Mouse (Mus musculus): ENCODE measurements around the gene Glt8d1. TPM values are rescaled to one million over a fixed set of nuclear protein-coding genes. Genes with fewer than 3 reads are reported as not detected.

Glt8d1 gene
- total and polyA plus RNA-seq, 2 experiments from 2014 or later, result 39.8 to 54.8 TPM

DNA sequence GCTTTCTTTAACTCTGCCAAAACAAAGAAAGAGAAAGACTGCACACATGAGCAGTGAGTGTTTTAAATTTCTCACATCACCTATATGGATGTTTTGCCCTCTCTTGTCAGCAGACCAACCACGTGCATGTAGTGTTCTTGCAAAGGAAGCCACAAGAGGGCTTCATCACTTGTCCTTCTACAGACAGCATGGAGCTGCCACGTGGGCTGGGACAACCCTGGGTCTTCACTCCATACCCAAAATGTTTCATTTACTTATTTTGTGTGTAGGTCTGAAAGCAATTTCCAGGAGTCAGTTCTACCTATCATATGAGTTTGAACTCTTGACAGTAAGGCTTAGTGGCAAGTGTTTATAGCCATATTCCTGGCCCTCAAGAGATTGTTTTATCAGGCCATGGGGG lies 16.7 kb downstream of the Glt8d1 start:
- H3K36me3 ChIP-seq (ENCODE audit: insufficient read depth), result peaks cover 49% of the 10 kb centered on the region
- 2% methylated on average over 2 of the region's 2 CpGs for WGBS
- TF ChIP-seq CTCF (IDR thresholded peaks at IDR 0.05; ENCODE audit: low read depth), result peak; percentile 40
- H3K27ac ChIP-seq (ENCODE audit: low read depth, low read length), result no peak overlapping the region
- DNase-seq, result peak; percentile 31
- H3K9me3 ChIP-seq (ENCODE audit: low read length), result no peaks in the 10 kb centered on the region
- H3K9ac ChIP-seq, result peak overlapping the region; percentile 84
- peak overlapping the region; percentile 80 for H3K4me2 ChIP-seq (ENCODE audit: low read depth)
- H3K27me3 ChIP-seq (ENCODE audit: insufficient read depth, low read length), result no peaks in the 10 kb centered on the region
- ATAC-seq, result peak; percentile 21; the same call in 1 of the 2 replicates
- H3K4me3 ChIP-seq (ENCODE audit: low read depth, low read length), result peak overlapping the region; percentile 87
- peaks cover 15% of the 10 kb centered on the region; the same call in 1 of the 2 replicates for H3K4me1 ChIP-seq (ENCODE audit: insufficient read depth)

DNA sequence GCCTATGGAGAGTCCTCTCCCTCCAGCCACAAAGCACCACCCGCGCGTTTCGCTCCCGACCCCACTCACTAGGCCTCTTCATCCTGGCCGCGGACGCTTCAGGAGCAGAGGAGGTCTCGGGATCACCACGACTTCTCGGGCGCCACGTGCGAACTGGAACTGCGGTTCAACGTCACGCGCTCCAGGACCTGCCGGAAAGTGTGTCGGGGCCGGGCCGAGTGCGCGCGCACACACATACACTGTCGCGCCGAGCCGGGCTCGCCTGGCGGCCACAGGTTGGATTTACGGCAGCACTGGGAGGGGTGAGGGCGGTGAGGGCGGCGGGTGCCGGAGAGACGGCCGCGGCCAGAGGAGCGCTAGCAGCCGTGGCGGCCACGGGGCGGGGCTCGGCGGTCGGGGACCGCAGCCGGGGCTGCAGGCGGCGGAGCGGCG lies 17.7 kb downstream of the Glt8d1 start, which contains the start of the genes Pbrm1 and Gnl3:
TSS of gene Pbrm1 (plus strand) at position 279 of the 432 bp plus-strand sequence.
TSS of gene Gnl3 (minus strand) at position 293 of the 432 bp plus-strand sequence.
- H3K9me3 ChIP-seq (ENCODE audit: low read length), result no peaks in the 10 kb centered on the region
- H3K4me3 ChIP-seq (ENCODE audit: low read depth, low read length), result peak within 1 kb of the TSS; percentile 87
- H3K27me3 ChIP-seq (ENCODE audit: insufficient read depth, low read length), result no peaks in the 10 kb centered on the region
- ATAC-seq (peak; percentile 97), DNase-seq (peak; percentile 97)
- H3K4me1 ChIP-seq (ENCODE audit: insufficient read depth), result peaks cover 15% of the 10 kb centered on the region; the same call in 1 of the 2 replicates
- peak within 1 kb of the TSS; percentile 80 for H3K4me2 ChIP-seq (ENCODE audit: low read depth)
- peak within 1 kb of the TSS; percentile 98 for H3K27ac ChIP-seq (ENCODE audit: low read depth, low read length)
- H3K9ac ChIP-seq, result peak within 1 kb of the TSS; percentile 84
- H3K36me3 ChIP-seq (ENCODE audit: insufficient read depth), result peaks cover 43% of the 10 kb centered on the region
- TF ChIP-seq CTCF (IDR thresholded peaks at IDR 0.05; ENCODE audit: low read depth), result peak; percentile 64
- WGBS, result under 1% methylated on average over 33 of the region's 53 CpGs

DNA sequence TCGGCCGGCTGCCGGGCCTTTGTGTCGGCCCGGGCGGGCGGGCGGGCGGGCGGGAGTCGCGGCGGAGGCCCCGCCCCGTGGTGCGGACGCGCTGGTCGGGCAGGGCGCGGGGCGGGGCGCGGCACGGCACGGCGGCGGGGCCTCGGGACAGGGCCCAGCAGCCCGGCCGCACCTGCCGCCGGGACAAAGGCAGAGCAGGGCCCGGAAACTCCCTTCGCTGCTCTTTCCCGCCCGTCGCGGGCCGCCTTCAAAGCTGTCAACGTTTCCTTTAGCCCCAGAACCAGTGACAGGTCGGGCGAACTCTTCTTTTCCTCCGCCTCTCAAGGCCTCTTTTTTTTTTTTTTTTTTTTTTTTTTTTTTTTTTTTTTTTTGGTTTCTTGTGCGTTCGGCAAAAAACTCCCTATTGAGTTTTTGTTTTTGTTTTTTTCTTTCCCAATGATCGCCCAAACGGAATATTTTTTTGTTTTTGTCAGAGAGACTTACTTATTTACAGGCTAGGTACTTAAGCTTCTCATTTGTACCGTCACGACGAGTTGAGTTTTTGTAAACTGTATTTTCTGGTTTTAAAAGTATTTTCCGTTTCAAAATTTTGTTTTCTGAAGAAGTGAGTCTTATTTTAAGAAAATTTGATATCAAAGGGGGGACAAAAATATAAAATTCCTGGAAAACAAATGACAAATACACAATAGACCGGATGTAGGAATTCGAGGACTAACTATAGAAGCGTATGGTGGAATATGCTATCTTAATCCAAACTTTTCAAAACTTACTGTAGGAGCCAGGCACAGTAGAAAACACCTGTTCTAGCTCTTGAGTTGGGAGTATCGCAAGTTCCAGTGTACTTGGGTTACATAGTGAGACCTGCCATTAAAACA lies 18.4 kb downstream of the Glt8d1 start:
- Histone ChIP-seq H3K4me1 (ENCODE audit: insufficient read depth) (peaks cover 15% of the 10 kb centered on the region; the same call in 1 of the 2 replicates), H3K9me3 (ENCODE audit: low read length) (no peaks in the 10 kb centered on the region), H3K4me2 (ENCODE audit: low read depth) (peak overlapping the region; percentile 46), H3K9ac (peak overlapping the region; percentile 84), H3K36me3 (ENCODE audit: insufficient read depth) (peaks cover 41% of the 10 kb centered on the region), H3K4me3 (ENCODE audit: low read depth, low read length) (peak overlapping the region; percentile 87), H3K27me3 (ENCODE audit: insufficient read depth, low read length) (no peaks in the 10 kb centered on the region), H3K27ac (ENCODE audit: low read depth, low read length) (peak overlapping the region; percentile 98)
- no peak for TF ChIP-seq CTCF (IDR thresholded peaks at IDR 0.05; ENCODE audit: low read depth)
- peak; percentile 86 for ATAC-seq
- peak; percentile 71 for DNase-seq
- 7% methylated on average over 50 of the region's 56 CpGs for WGBS

DNA sequence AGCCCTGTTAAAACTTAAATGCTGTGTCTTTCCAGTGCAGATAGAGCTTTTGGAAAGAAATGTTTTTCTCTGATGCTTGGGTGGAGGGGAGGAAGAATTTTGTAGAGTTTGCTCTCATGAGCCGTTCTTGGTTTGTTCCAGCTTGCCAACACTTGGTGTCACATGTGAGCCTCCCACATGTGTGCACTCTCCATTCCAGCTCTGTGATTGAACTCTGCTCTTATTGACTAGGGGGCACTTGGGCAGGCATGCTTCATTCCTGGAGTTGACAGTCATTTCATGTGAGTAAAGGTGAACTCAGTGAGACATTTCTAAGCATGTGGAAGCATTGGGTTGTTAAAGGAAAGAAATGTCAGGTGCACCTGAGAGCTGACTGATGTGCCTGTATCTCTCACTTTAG lies 21.4 kb downstream of the Glt8d1 start:
- no peak for ATAC-seq
- Histone ChIP-seq H3K36me3 (ENCODE audit: insufficient read depth) (peaks cover 41% of the 10 kb centered on the region), H3K4me1 (ENCODE audit: insufficient read depth) (peaks cover 15% of the 10 kb centered on the region; the same call in 1 of the 2 replicates), H3K9me3 (ENCODE audit: low read length) (no peaks in the 10 kb centered on the region), H3K4me3 (ENCODE audit: low read depth, low read length) (no peak overlapping the region), H3K9ac (no peak overlapping the region), H3K27ac (ENCODE audit: low read depth, low read length) (no peak overlapping the region), H3K4me2 (ENCODE audit: low read depth) (no peak overlapping the region), H3K27me3 (ENCODE audit: insufficient read depth, low read length) (no peaks in the 10 kb centered on the region)
- TF ChIP-seq CTCF (IDR thresholded peaks at IDR 0.05; ENCODE audit: low read depth), result no peak
- no peak for DNase-seq
- 19% methylated on average over 1 of the region's 1 CpGs for WGBS

DNA sequence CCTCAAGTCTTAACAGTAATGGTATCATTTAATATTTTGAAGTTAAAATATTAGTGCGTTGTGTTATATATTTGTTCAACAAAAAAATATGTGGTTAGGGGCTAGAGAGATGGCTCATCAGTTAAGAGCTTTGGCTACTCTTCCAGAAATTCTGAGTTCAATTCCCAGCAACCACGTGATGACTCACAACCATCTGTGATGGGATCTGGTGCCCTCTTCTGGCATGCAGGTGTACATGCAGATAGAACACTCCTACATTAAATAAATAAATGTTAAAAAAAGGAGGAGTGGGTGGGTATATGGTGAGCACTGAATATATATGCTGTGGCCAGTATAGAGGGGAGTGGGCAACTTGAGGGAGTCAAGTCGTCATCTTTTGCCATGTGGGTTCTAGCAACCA lies 24.6 kb downstream of the Glt8d1 start:
- TF ChIP-seq CTCF (IDR thresholded peaks at IDR 0.05; ENCODE audit: low read depth), result peak; percentile 45
- Histone ChIP-seq H3K4me1 (ENCODE audit: insufficient read depth) (0 out of 2 replicates have a peak, but pooled peaks cover under 1% of the 10 kb centered on the region), H3K27ac (ENCODE audit: low read depth, low read length) (no peak overlapping the region), H3K36me3 (ENCODE audit: insufficient read depth) (peaks cover 61% of the 10 kb centered on the region), H3K4me3 (ENCODE audit: low read depth, low read length) (no peak overlapping the region), H3K9ac (no peak overlapping the region), H3K4me2 (ENCODE audit: low read depth) (no peak overlapping the region), H3K9me3 (ENCODE audit: low read length) (no peaks in the 10 kb centered on the region), H3K27me3 (ENCODE audit: insufficient read depth, low read length) (no peaks in the 10 kb centered on the region)
- 79% methylated on average over 3 of the region's 3 CpGs for WGBS
- ATAC-seq (no peak), DNase-seq (no peak)

DNA sequence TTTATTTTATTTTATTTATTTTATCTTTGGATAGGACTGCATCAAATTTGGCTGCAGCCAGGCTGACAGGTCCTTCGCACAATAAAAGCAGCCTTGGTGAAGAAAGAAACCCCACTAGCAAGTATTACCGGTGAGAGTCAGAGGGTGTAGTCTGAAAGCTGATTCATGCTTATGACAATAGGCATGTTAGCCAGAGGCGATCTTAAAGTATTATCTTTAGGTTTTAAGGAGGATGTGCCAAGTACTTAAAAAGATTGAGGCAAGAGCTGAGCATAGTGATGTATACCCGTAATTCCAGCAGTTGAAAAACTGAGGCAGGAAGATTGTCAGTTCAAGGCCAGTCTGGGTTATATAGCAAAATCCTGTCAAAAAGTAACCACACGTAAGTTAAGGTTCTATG lies 44.1 kb downstream of the Glt8d1 start:
- WGBS, result 94% methylated on average over 5 of the region's 5 CpGs
- Histone ChIP-seq H3K9me3 (ENCODE audit: low read length) (no peaks in the 10 kb centered on the region), H3K4me1 (ENCODE audit: insufficient read depth) (no peaks in the 10 kb centered on the region), H3K9ac (no peak overlapping the region), H3K36me3 (ENCODE audit: insufficient read depth) (peaks cover 43% of the 10 kb centered on the region), H3K27ac (ENCODE audit: low read depth, low read length) (no peak overlapping the region), H3K4me2 (ENCODE audit: low read depth) (no peak overlapping the region), H3K4me3 (ENCODE audit: low read depth, low read length) (no peak overlapping the region), H3K27me3 (ENCODE audit: insufficient read depth, low read length) (no peaks in the 10 kb centered on the region)
- DNase-seq (no peak), ATAC-seq (no peak)
- no peak for TF ChIP-seq CTCF (IDR thresholded peaks at IDR 0.05; ENCODE audit: low read depth)

DNA sequence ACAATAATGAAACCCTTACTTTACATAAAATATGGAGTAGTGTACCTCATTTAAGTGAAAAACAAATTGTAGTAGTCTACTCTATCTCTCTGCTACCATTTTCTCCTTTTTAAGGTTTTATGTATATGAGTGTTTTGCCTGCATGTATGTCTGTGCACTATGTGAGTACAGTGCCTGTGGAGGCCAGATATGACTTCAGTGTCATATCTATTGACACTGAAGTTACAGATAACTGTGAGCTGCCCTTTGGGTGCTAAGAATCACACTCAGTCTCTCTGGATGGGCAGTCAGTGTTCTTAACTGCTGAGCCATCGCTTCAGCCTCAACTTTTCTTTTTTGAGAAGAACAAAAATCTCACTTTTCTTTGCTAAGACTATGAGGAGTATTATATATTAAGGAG lies 44.6 kb downstream of the Glt8d1 start:
- Histone ChIP-seq H3K4me2 (ENCODE audit: low read depth) (no peak overlapping the region), H3K36me3 (ENCODE audit: insufficient read depth) (peaks cover 48% of the 10 kb centered on the region), H3K4me1 (ENCODE audit: insufficient read depth) (no peaks in the 10 kb centered on the region), H3K27me3 (ENCODE audit: insufficient read depth, low read length) (no peaks in the 10 kb centered on the region), H3K9ac (no peak overlapping the region), H3K9me3 (ENCODE audit: low read length) (no peaks in the 10 kb centered on the region), H3K4me3 (ENCODE audit: low read depth, low read length) (no peak overlapping the region), H3K27ac (ENCODE audit: low read depth, low read length) (no peak overlapping the region)
- ATAC-seq (no peak), DNase-seq (no peak)
- 96% methylated on average over 1 of the region's 1 CpGs for WGBS
- no peak for TF ChIP-seq CTCF (IDR thresholded peaks at IDR 0.05; ENCODE audit: low read depth)

Other genes starting within 250 kb of the Glt8d1 start
- gene Tmem110, start 175.8 kb upstream of the Glt8d1 start, total RNA-seq (2014; rRNA removed), result 18.6 and 19.0 TPM in 2 replicates
- gene Tmem110, start 175.8 kb upstream of the Glt8d1 start, polyA plus RNA-seq (2015; fragmentation: Nextera tagmentation; extraction: Ambion mirVana), result 10.2 and 12.0 TPM in 2 replicates
- 0.52 and 0.85 TPM in 2 replicates for gene Mustn1, start 122.2 kb upstream of the Glt8d1 start, total RNA-seq (2014; rRNA removed)
- 1.2 TPM in 2 replicates for gene Mustn1, start 122.2 kb upstream of the Glt8d1 start, polyA plus RNA-seq (2015; fragmentation: Nextera tagmentation; extraction: Ambion mirVana)
- gene Itih4, start 114.9 kb upstream of the Glt8d1 start, total RNA-seq (2014; rRNA removed), result 0.15 TPM in 1 of 2 replicates, not detected in the other
- 0.15 and 0.19 TPM in 2 replicates for gene Itih4, start 114.9 kb upstream of the Glt8d1 start, polyA plus RNA-seq (2015; fragmentation: Nextera tagmentation; extraction: Ambion mirVana)
- gene Itih3, start 77.6 kb upstream of the Glt8d1 start, total RNA-seq (2014; rRNA removed), result 4.1 and 5.9 TPM in 2 replicates
- 2.1 and 4.8 TPM in 2 replicates for gene Itih3, start 77.6 kb upstream of the Glt8d1 start, polyA plus RNA-seq (2015; fragmentation: Nextera tagmentation; extraction: Ambion mirVana)
- gene Itih1, start 58.1 kb upstream of the Glt8d1 start, total RNA-seq (2014; rRNA removed), result not detected in 2 replicates
- gene Itih1, start 58.1 kb upstream of the Glt8d1 start, polyA plus RNA-seq (2015; fragmentation: Nextera tagmentation; extraction: Ambion mirVana), result not detected in 2 replicates
- 14.9 and 16.6 TPM in 2 replicates for gene Nek4, start 50.0 kb upstream of the Glt8d1 start, total RNA-seq (2014; rRNA removed)
- gene Nek4, start 50.0 kb upstream of the Glt8d1 start, polyA plus RNA-seq (2015; fragmentation: Nextera tagmentation; extraction: Ambion mirVana), result 7.9 and 14.0 TPM in 2 replicates
- gene Spcs1, start 272 bp downstream of the Glt8d1 start, total RNA-seq (2014; rRNA removed), result 217 and 226 TPM in 2 replicates
- 425 and 543 TPM in 2 replicates for gene Spcs1, start 272 bp downstream of the Glt8d1 start, polyA plus RNA-seq (2015; fragmentation: Nextera tagmentation; extraction: Ambion mirVana)
- 70.6 and 90.9 TPM in 2 replicates for gene Pbrm1, start 17.7 kb downstream of the Glt8d1 start, total RNA-seq (2014; rRNA removed)
- gene Pbrm1, start 17.7 kb downstream of the Glt8d1 start, polyA plus RNA-seq (2015; fragmentation: Nextera tagmentation; extraction: Ambion mirVana), result 48.7 and 83.8 TPM in 2 replicates
- 57.3 and 69.6 TPM in 2 replicates for gene Gnl3, start 17.8 kb downstream of the Glt8d1 start, total RNA-seq (2014; rRNA removed)
- 64.7 and 84.6 TPM in 2 replicates for gene Gnl3, start 17.8 kb downstream of the Glt8d1 start, polyA plus RNA-seq (2015; fragmentation: Nextera tagmentation; extraction: Ambion mirVana)
- gene Smim4, start 127.6 kb downstream of the Glt8d1 start, total RNA-seq (2014; rRNA removed), result 9.9 and 16.6 TPM in 2 replicates
- gene Smim4, start 127.6 kb downstream of the Glt8d1 start, polyA plus RNA-seq (2015; fragmentation: Nextera tagmentation; extraction: Ambion mirVana), result 49.1 and 82.7 TPM in 2 replicates
- gene Nt5dc2, start 129.7 kb downstream of the Glt8d1 start, total RNA-seq (2014; rRNA removed), result 65.8 and 80.3 TPM in 2 replicates
- 104 and 107 TPM in 2 replicates for gene Nt5dc2, start 129.7 kb downstream of the Glt8d1 start, polyA plus RNA-seq (2015; fragmentation: Nextera tagmentation; extraction: Ambion mirVana)
- gene Stab1, start 167.2 kb downstream of the Glt8d1 start, total RNA-seq (2014; rRNA removed), result 21.9 and 23.3 TPM in 2 replicates
- gene Stab1, start 167.2 kb downstream of the Glt8d1 start, polyA plus RNA-seq (2015; fragmentation: Nextera tagmentation; extraction: Ambion mirVana), result 7.7 and 11.4 TPM in 2 replicates
- 1.2 and 2.4 TPM in 2 replicates for gene Tnnc1, start 206.9 kb downstream of the Glt8d1 start, total RNA-seq (2014; rRNA removed)
- gene Tnnc1, start 206.9 kb downstream of the Glt8d1 start, polyA plus RNA-seq (2015; fragmentation: Nextera tagmentation; extraction: Ambion mirVana), result 2.4 and 3.0 TPM in 2 replicates
- 211 and 300 TPM in 2 replicates for gene Nisch, start 215.5 kb downstream of the Glt8d1 start, total RNA-seq (2014; rRNA removed)
- 148 and 199 TPM in 2 replicates for gene Nisch, start 215.5 kb downstream of the Glt8d1 start, polyA plus RNA-seq (2015; fragmentation: Nextera tagmentation; extraction: Ambion mirVana)
- 2.2 and 3.7 TPM in 2 replicates for gene Sema3g, start 216.5 kb downstream of the Glt8d1 start, total RNA-seq (2014; rRNA removed)
- gene Sema3g, start 216.5 kb downstream of the Glt8d1 start, polyA plus RNA-seq (2015; fragmentation: Nextera tagmentation; extraction: Ambion mirVana), result 0.23 and 0.31 TPM in 2 replicates
- 7.1 and 8.6 TPM in 2 replicates for gene Phf7, start 249.9 kb downstream of the Glt8d1 start, total RNA-seq (2014; rRNA removed)
- 12.2 and 12.9 TPM in 2 replicates for gene Phf7, start 249.9 kb downstream of the Glt8d1 start, polyA plus RNA-seq (2015; fragmentation: Nextera tagmentation; extraction: Ambion mirVana)

Measured in forebrain, postnatal 0 days (tissue).